Mouse (Mus musculus): ENCODE data around the gene Plcb3. TPM values are rescaled to one million over a fixed set of nuclear protein-coding genes. Genes with fewer than 3 reads are reported as not detected.

Plcb3 gene
- total RNA-seq, 2 experiments from 2014 or later = 23.2 to 25.2 TPM

Other genes with a start within 250 kb of the Plcb3 start
- gene Rps6ka4, start 135.8 kb downstream of the Plcb3 start, total RNA-seq (2023) = 10 to 100 TPM; 30.7 to 41.0 TPM
- gene Ccdc88b, start 118.3 kb downstream of the Plcb3 start, total RNA-seq (2023) = 100 to 1,000 TPM; 122 to 137 TPM
- 100 to 1,000 TPM in 1 of 2 experiments, 10 to 100 TPM in 1; 89.2 to 104 TPM for gene Trmt112, start 66.8 kb downstream of the Plcb3 start, total RNA-seq (2023)
- gene Prdx5, start 66.4 kb downstream of the Plcb3 start, total RNA-seq (2023) = 1,000 to 10,000 TPM; 1,318 to 1,395 TPM
- 10 to 100 TPM; 40.5 to 45.9 TPM for gene Esrra, start 54.7 kb downstream of the Plcb3 start, total RNA-seq (2023)
- not detected for gene Catsperz, start 51.1 kb downstream of the Plcb3 start, total RNA-seq (2023)
- not detected for gene Kcnk4, start 42.0 kb downstream of the Plcb3 start, total RNA-seq (2023)
- gene Bad, start 34.6 kb downstream of the Plcb3 start, total RNA-seq (2023) = 10 to 100 TPM; 22.5 to 31.9 TPM
- gene Gpr137, start 34.0 kb downstream of the Plcb3 start, total RNA-seq (2023) = 10 to 100 TPM; 23.9 to 26.6 TPM
- gene Ppp1r14b, start 1.5 kb downstream of the Plcb3 start, total RNA-seq (2023) = 10 to 100 TPM; 42.9 to 43.5 TPM
- 10 to 100 TPM; 28.2 to 28.8 TPM for gene Fkbp2, start 4.0 kb upstream of the Plcb3 start, total RNA-seq (2023)
- gene Vegfb, start 11.2 kb upstream of the Plcb3 start, total RNA-seq (2023) = 1 to 10 TPM; 7.4 to 8.1 TPM
- 10 to 100 TPM; 20.8 to 24.7 TPM for gene Dnajc4, start 16.1 kb upstream of the Plcb3 start, total RNA-seq (2023)
- gene Nudt22, start 19.6 kb upstream of the Plcb3 start, total RNA-seq (2023) = 10 to 100 TPM; 12.2 to 15.9 TPM
- 1 to 10 TPM; 2.3 to 2.9 TPM for gene Trpt1, start 19.7 kb upstream of the Plcb3 start, total RNA-seq (2023)
- 100 to 1,000 TPM; 233 TPM for gene Fermt3, start 43.0 kb upstream of the Plcb3 start, total RNA-seq (2023)
- 10 to 100 TPM; 45.6 to 53.6 TPM for gene Stip1, start 63.5 kb upstream of the Plcb3 start, total RNA-seq (2023)
- 1 to 10 TPM; 2.6 to 2.9 TPM for gene Macrod1, start 80.3 kb upstream of the Plcb3 start, total RNA-seq (2023)
- not detected for gene Flrt1, start 129.3 kb upstream of the Plcb3 start, total RNA-seq (2023)
- 10 to 100 TPM; 69.8 to 79.8 TPM for gene Otub1, start 229.8 kb upstream of the Plcb3 start, total RNA-seq (2023)
- 100 to 1,000 TPM; 346 to 353 TPM for gene Cox8a, start 241.1 kb upstream of the Plcb3 start, total RNA-seq (2023)